Mouse (Mus musculus) intestine, postnatal 0 days (tissue): ENCODE data around the gene Glipr2. TPM values are rescaled to one million over a fixed set of nuclear protein-coding genes. Genes with fewer than 3 reads are reported as not detected.

ENCODE experiments used
- ATAC-seq: fragments of 200-750 bp; cut with Nextera tagmentation; 2 replicates; pipeline ENCODE4 v1.8.0; 2017; ENCODE audit warnings: mild to moderate bottlenecking, moderate TSS enrichment, moderate library complexity
- H3K27ac ChIP-seq: fragments of 300-500 bp; sonication (generic); 2 replicates; pipeline ENCODE4 v1.5.1; 2014; ENCODE audit warnings: mild to moderate bottlenecking, low read depth, low read length, moderate library complexity
- H3K27me3 ChIP-seq: fragments of 300-500 bp; sonication (generic); replicated peaks from 2 replicates; pipeline ENCODE4 v1.6.1; 2014; ENCODE audit warnings: low read length, mixed read lengths; ENCODE audit not compliant: control insufficient read depth, insufficient read depth
- H3K36me3 ChIP-seq: fragments of 300-500 bp; sonication (generic); 2 replicates; pipeline ENCODE4 v1.6.1; 2014; ENCODE audit warnings: mild to moderate bottlenecking, moderate library complexity; ENCODE audit not compliant: control insufficient read depth, insufficient read depth
- H3K4me1 ChIP-seq: fragments of 300-500 bp; sonication (generic); replicated peaks from 2 replicates; pipeline ENCODE4 v1.6.1; 2014; ENCODE audit warnings: antibody characterized with exemption, low read length, mixed read lengths; ENCODE audit not compliant: control insufficient read depth, insufficient read depth
- H3K4me2 ChIP-seq: fragments of 300-500 bp; sonication (generic); replicated peaks from 2 replicates; pipeline ENCODE4 v1.6.1; 2014; ENCODE audit warnings: low read depth, mild to moderate bottlenecking, moderate library complexity
- H3K4me3 ChIP-seq: fragments of 300-500 bp; sonication (generic); 2 replicates; pipeline ENCODE4 v1.5.1; 2014; ENCODE audit warnings: low read depth, low read length
- H3K9ac ChIP-seq: fragments of 300-500 bp; sonication (generic); 2 replicates; pipeline ENCODE4 v1.6.1; 2014; ENCODE audit warnings: mild to moderate bottlenecking, low read depth, low read length
- H3K9me3 ChIP-seq: fragments of 300-500 bp; sonication (generic); 2 replicates; pipeline ENCODE4 v1.6.1; 2016; ENCODE audit warnings: mixed run types; ENCODE audit not compliant: control insufficient read depth
- CTCF ChIP-seq: sonication (generic); IDR thresholded peaks from 2 replicates; pipeline ENCODE4 v1.5.1; 2016; ENCODE audit warnings: low read depth, mild to moderate bottlenecking, control low read depth, antibody characterized with exemption, moderate library complexity
- WGBS: fragments of 180-500 bp; shearing (Covaris S2); extraction: QIAGEN DNeasy Blood & Tissue Kit; methylation state at CpG from one replicate; pipeline ENCODE4 v1.1.7; 2014; 5-methylcytosine and 5-hydroxymethylcytosine counted together
- polyA plus RNA-seq: library from polyadenylated mRNA; unstranded; fragments of >200 nt; fragmentation: Nextera tagmentation; extraction: Ambion mirVana; gene quantifications from 2 replicates; pipeline ENCODE4 v1.2.1, GENCODE M21; 2015

The Glipr2 gene
- polyA plus RNA-seq, 1 experiment from 2014 or later, result 26.8 TPM

- H3K36me3 ChIP-seq, result no peaks in the 10 kb centered on the region
- no peaks in the 10 kb centered on the region for H3K27me3 ChIP-seq
- peaks cover 3% of the 10 kb centered on the region; the same call in 1 of the 2 replicates for H3K4me1 ChIP-seq
- 39% methylated on average over 4 of the region's 4 CpGs for WGBS
- ATAC-seq, result no peak
- no peak for TF ChIP-seq CTCF
- no peaks in the 10 kb centered on the region for H3K9me3 ChIP-seq
- no peak overlapping the region for H3K27ac ChIP-seq
- no peak overlapping the region for H3K4me2 ChIP-seq
- H3K9ac ChIP-seq, result no peak overlapping the region
- H3K4me3 ChIP-seq, result no peak overlapping the region
These were observed 16.4 kb downstream of the Glipr2 start for GRCm38 (mm10) chr4:43973526-43973981.

- Histone ChIP-seq H3K4me2 (no peak overlapping the region), H3K27ac (no peak overlapping the region), H3K9me3 (no peaks in the 10 kb centered on the region), H3K9ac (no peak overlapping the region), H3K4me3 (no peak overlapping the region), H3K4me1 (peaks cover 3% of the 10 kb centered on the region; the same call in 1 of the 2 replicates), H3K36me3 (no peaks in the 10 kb centered on the region), H3K27me3 (no peaks in the 10 kb centered on the region)
- TF ChIP-seq CTCF, result no peak
- WGBS, result 54% methylated on average over 10 of the region's 10 CpGs
- no peak for ATAC-seq
These were observed 17.9 kb downstream of the Glipr2 start for GRCm38 (mm10) chr4:43974914-43975616.

- Histone ChIP-seq H3K4me1 (peaks cover 3% of the 10 kb centered on the region; the same call in 1 of the 2 replicates), H3K9ac (no peak overlapping the region), H3K4me2 (no peak overlapping the region), H3K9me3 (no peaks in the 10 kb centered on the region), H3K27me3 (no peaks in the 10 kb centered on the region), H3K36me3 (no peaks in the 10 kb centered on the region), H3K4me3 (no peak overlapping the region), H3K27ac (no peak overlapping the region)
- 78% methylated on average over 6 of the region's 6 CpGs for WGBS
- ATAC-seq, result no peak
- TF ChIP-seq CTCF, result no peak
These were observed 19.1 kb downstream of the Glipr2 start for GRCm38 (mm10) chr4:43976223-43976740.

GRCm38 (mm10) chr4:43978521-43979443 lies 21.6 kb downstream of the Glipr2 start:
- no peak for ATAC-seq
- Histone ChIP-seq H3K27ac (peak overlapping the region; percentile 21), H3K9ac (no peak overlapping the region), H3K4me1 (peaks cover under 1% of the 10 kb centered on the region; the same call in 1 of the 2 replicates), H3K36me3 (no peaks in the 10 kb centered on the region), H3K27me3 (no peaks in the 10 kb centered on the region), H3K4me2 (no peak overlapping the region), H3K9me3 (no peaks in the 10 kb centered on the region), H3K4me3 (no peak overlapping the region)
- peak; percentile 24; the same call in 1 of the 2 replicates for TF ChIP-seq CTCF
- WGBS, result 50% methylated on average over 17 of the region's 17 CpGs

- no peak overlapping the region for H3K27ac ChIP-seq
- no peaks in the 10 kb centered on the region for H3K9me3 ChIP-seq
- no peak overlapping the region for H3K4me3 ChIP-seq
- H3K27me3 ChIP-seq, result no peaks in the 10 kb centered on the region
- no peak for TF ChIP-seq CTCF
- H3K36me3 ChIP-seq, result no peaks in the 10 kb centered on the region
- H3K9ac ChIP-seq, result no peak overlapping the region
- no peak overlapping the region for H3K4me2 ChIP-seq
- no peaks in the 10 kb centered on the region; the same call in 1 of the 2 replicates for H3K4me1 ChIP-seq
- no peak for ATAC-seq
- WGBS, result 77% methylated on average over 3 of the region's 3 CpGs
These were observed 22.5 kb downstream of the Glipr2 start for GRCm38 (mm10) chr4:43979746-43980145.

- ATAC-seq, result no peak
- H3K9me3 ChIP-seq, result no peaks in the 10 kb centered on the region
- no peak overlapping the region for H3K27ac ChIP-seq
- no peak overlapping the region for H3K4me3 ChIP-seq
- no peak for TF ChIP-seq CTCF
- H3K4me2 ChIP-seq, result no peak overlapping the region
- H3K4me1 ChIP-seq, result no peaks in the 10 kb centered on the region; the same call in 1 of the 2 replicates
- 86% methylated on average over 4 of the region's 4 CpGs for WGBS
- no peaks in the 10 kb centered on the region for H3K27me3 ChIP-seq
- H3K9ac ChIP-seq, result no peak overlapping the region
- H3K36me3 ChIP-seq, result no peaks in the 10 kb centered on the region
These were observed 23.0 kb downstream of the Glipr2 start for GRCm38 (mm10) chr4:43980236-43980635.
